Mouse (Mus musculus) c-Kit-positive CD71-positive TER-119-positive erythroid progenitor cells, embryonic 14.5 days (primary cell): ENCODE measurements around the gene Grip1.

Experiments used
- DNase-seq: peaks from one replicate; pipeline ENCODE4 v3.0.0-alpha.2; 2013; ENCODE audit warnings: low spot score

Gene Grip1

GRCm38 (mm10) chr10:119573134-119573533 lies 119.5 kb downstream of the Grip1 start:
- DNase-seq: no peak

- DNase-seq: no peak
Measured at GRCm38 (mm10) chr10:119575780-119576179, 122.2 kb downstream of the Grip1 start.

- DNase-seq: no peak
Measured at GRCm38 (mm10) chr10:119580024-119580423, 126.4 kb downstream of the Grip1 start.

GRCm38 (mm10) chr10:119584666-119585065 lies 131.0 kb downstream of the Grip1 start:
- no peak for DNase-seq

- DNase-seq: no peak
Measured at GRCm38 (mm10) chr10:119586976-119587375, 133.3 kb downstream of the Grip1 start.

- no peak for DNase-seq
Measured at GRCm38 (mm10) chr10:119596822-119597221, 143.2 kb downstream of the Grip1 start.

GRCm38 (mm10) chr10:119607501-119607900 lies 153.9 kb downstream of the Grip1 start:
- no peak for DNase-seq

- no peak for DNase-seq
Measured at GRCm38 (mm10) chr10:119608998-119609397, 155.4 kb downstream of the Grip1 start.

GRCm38 (mm10) chr10:119610279-119610895 lies 156.8 kb downstream of the Grip1 start:
- no peak for DNase-seq

- no peak for DNase-seq
Measured at GRCm38 (mm10) chr10:119612034-119612433, 158.4 kb downstream of the Grip1 start.

GRCm38 (mm10) chr10:119614726-119615125 lies 161.1 kb downstream of the Grip1 start:
- no peak for DNase-seq

GRCm38 (mm10) chr10:119615240-119615885 lies 161.7 kb downstream of the Grip1 start:
- no peak for DNase-seq

- no peak for DNase-seq
Measured at GRCm38 (mm10) chr10:119616078-119616477, 162.4 kb downstream of the Grip1 start.

GRCm38 (mm10) chr10:119628656-119629055 lies 175.0 kb downstream of the Grip1 start:
- DNase-seq: no peak

- DNase-seq: no peak
Measured at GRCm38 (mm10) chr10:119630401-119630800, 176.8 kb downstream of the Grip1 start.

- no peak for DNase-seq
Measured at GRCm38 (mm10) chr10:119631966-119632365, 178.3 kb downstream of the Grip1 start.

- no peak for DNase-seq
Measured at GRCm38 (mm10) chr10:119634544-119634943, 180.9 kb downstream of the Grip1 start.

GRCm38 (mm10) chr10:119640534-119640933 lies 186.9 kb downstream of the Grip1 start:
- no peak for DNase-seq

GRCm38 (mm10) chr10:119641011-119641410 lies 187.4 kb downstream of the Grip1 start:
- no peak for DNase-seq

- DNase-seq: no peak
Measured at GRCm38 (mm10) chr10:119644289-119644688, 190.7 kb downstream of the Grip1 start.

- DNase-seq: peak; percentile 14
Measured at GRCm38 (mm10) chr10:119646500-119647439, 193.1 kb downstream of the Grip1 start.

GRCm38 (mm10) chr10:119660677-119661353 lies 207.2 kb downstream of the Grip1 start:
- DNase-seq: no peak
